Mouse (Mus musculus): ENCODE measurements at regions not wholly inside any gene's neighbourhood (a gene's known extent, or its start where the extent isn't known, plus 50 kb on each side); places are given as distances from the start of the nearest gene placed in this dataset.

- no peak for DNase-seq
Observed at GRCm38 (mm10) chr3:9957870-9958269, 130.0 kb upstream of the Gm9833 start.

DNA sequence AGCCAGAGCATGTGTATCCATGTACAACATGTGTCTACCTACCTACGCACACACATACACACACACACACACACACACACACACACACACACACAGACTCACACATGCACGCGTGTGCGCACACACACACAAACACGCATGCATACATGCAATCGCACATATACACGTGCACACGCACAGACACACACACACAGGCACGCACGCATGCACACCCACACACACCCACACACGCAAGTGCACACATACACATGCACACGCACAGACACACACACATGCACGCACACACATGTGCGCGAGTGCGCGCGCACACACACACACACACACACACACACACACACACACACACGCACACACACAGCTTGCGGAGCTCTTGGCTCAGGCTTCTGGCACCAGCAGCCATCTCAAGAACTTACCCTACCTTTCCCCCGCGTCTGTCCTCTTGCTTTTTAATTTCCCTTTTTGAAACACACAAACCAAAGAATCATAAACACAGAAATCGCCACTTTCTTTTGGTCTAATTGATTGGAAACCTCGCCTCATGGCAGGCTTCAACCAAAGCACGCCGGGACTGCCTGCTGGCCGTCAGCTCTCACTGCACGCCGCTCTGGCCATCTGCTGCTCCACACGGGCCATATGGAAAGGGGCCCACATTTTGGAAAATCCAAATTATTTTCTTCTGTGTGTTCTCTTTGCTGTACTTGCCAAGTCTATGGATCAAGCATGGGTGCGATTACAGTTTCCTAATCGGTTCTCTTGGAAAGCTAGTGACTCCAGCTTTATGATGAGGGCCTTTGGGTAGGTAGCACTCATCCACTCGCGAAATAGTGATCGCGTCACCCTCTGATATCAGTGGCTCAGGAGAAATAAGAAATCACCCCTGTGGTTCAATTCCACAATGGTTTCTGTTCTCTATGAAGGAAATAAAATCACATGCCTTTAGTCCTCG lies 127.9 kb upstream of the Gm9833 start:
- no peak for DNase-seq

GRCm38 (mm10) chr3:9960696-9961095 lies 127.2 kb upstream of the Gm9833 start:
- peak in 1 of 2 experiments; percentile 37 for DNase-seq
